Mouse (Mus musculus) spleen, adult 12 weeks (tissue): ENCODE data around the gene Zkscan7.
"Not testable (repeated sequence)": the region's sequence is repeated elsewhere in the genome, so short reads cannot be mapped to it uniquely, and the experiment has no call there.

Experiments
- DNase-seq: peaks from one replicate; pipeline ENCODE4 v3.0.0; 2022; ENCODE audit warnings: low spot score

Gene Zkscan7

GRCm38 (mm10) chr9:122885385-122885784 is at the start of gene Zkscan7:
TSS of gene Zkscan7 (plus strand) at chr9:122885685.
- no peak for DNase-seq

- DNase-seq, result no peak
These were observed 49.4 kb upstream of the Zkscan7 start for GRCm38 (mm10) chr9:122836126-122836525.

- DNase-seq, result no peak
These were observed 48.7 kb upstream of the Zkscan7 start for GRCm38 (mm10) chr9:122836790-122837189.

GRCm38 (mm10) chr9:122837216-122837615 is 48.3 kb upstream of the Zkscan7 start:
- DNase-seq, result no peak

GRCm38 (mm10) chr9:122837680-122838079 is 47.8 kb upstream of the Zkscan7 start:
- no peak for DNase-seq

- no peak for DNase-seq
These were observed 41.7 kb upstream of the Zkscan7 start, which contains the start of gene Gm35549 for GRCm38 (mm10) chr9:122843760-122844159. TSS of gene Gm35549 (minus strand) at chr9:122844035.

GRCm38 (mm10) chr9:122845621-122846020 is 39.9 kb upstream of the Zkscan7 start:
- DNase-seq, result no peak

- DNase-seq, result no peak
These were observed 39.3 kb upstream of the Zkscan7 start for GRCm38 (mm10) chr9:122846156-122846555.

GRCm38 (mm10) chr9:122847811-122848311 is 37.6 kb upstream of the Zkscan7 start:
- DNase-seq, result not testable (repeated sequence)

GRCm38 (mm10) chr9:122854526-122854925 is 31.0 kb upstream of the Zkscan7 start:
- DNase-seq, result no peak

GRCm38 (mm10) chr9:122855141-122855540 is 30.3 kb upstream of the Zkscan7 start:
- not testable (repeated sequence) for DNase-seq

- no peak for DNase-seq
These were observed 29.9 kb upstream of the Zkscan7 start for GRCm38 (mm10) chr9:122855617-122856016.

- no peak for DNase-seq
These were observed 28.8 kb upstream of the Zkscan7 start for GRCm38 (mm10) chr9:122856716-122857115.

GRCm38 (mm10) chr9:122860752-122861151 is 24.7 kb upstream of the Zkscan7 start:
- DNase-seq, result no peak

- no peak for DNase-seq
These were observed 21.8 kb upstream of the Zkscan7 start for GRCm38 (mm10) chr9:122863731-122864130.

GRCm38 (mm10) chr9:122864848-122865247 is 20.6 kb upstream of the Zkscan7 start:
- DNase-seq, result no peak

GRCm38 (mm10) chr9:122865697-122866166 is 19.8 kb upstream of the Zkscan7 start, which contains the start of gene Zfp445:
TSS of gene Zfp445 (minus strand) at chr9:122866006.
- DNase-seq, result peak; percentile 67

- no peak for DNase-seq
These were observed 19.3 kb upstream of the Zkscan7 start for GRCm38 (mm10) chr9:122866192-122866591.

- DNase-seq, result no peak
These were observed 12.9 kb upstream of the Zkscan7 start for GRCm38 (mm10) chr9:122872595-122872994.

GRCm38 (mm10) chr9:122874653-122875052 is 10.8 kb upstream of the Zkscan7 start:
- DNase-seq, result no peak

- DNase-seq, result no peak
These were observed 10.3 kb upstream of the Zkscan7 start for GRCm38 (mm10) chr9:122875145-122875544.

- DNase-seq, result peak; percentile 33
These were observed 1.1 kb downstream of the Zkscan7 start for GRCm38 (mm10) chr9:122886372-122887179.

- DNase-seq, result no peak
These were observed 15.6 kb downstream of the Zkscan7 start for GRCm38 (mm10) chr9:122901047-122901446.
